Mouse (Mus musculus): ENCODE measurements around the gene Cbfa2t3. TPM values are rescaled to one million over a fixed set of nuclear protein-coding genes. Genes with fewer than 3 reads are reported as not detected.
A peak's percentile ranks its signal among the peaks of the same experiment; 100 is the strongest.

Gene Cbfa2t3
- polyA plus RNA-seq (2014; fragmentation: Nextera tagmentation; extraction: Ambion mirVana) = 6.0 and 7.0 TPM in 2 replicates

DNA sequence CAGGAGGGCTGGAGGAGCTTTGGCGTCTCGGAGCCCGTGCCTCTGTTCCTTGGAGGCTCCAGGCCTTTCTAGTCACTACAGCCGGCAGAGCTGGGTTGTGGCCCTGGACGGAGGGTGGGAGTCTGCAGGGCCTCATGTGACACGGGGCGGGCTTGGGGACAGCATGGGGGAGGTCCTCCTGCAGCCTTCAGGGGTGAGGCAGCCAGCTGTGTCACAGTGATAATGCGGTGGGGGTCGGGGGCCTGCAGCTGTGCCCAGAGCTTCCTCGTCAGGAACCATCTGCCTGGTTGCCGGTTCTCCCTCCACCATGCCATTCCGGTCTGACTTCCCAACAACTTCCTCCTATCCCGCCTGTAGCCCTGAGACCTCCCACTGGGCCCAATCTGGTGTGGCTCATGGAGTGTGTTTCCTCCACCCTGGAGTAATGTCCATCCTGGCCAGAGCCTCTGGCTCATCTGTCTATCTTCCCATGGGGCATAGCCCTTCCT lies at the start of gene Cbfa2t3:
TSS of gene Cbfa2t3 (minus strand) at position 105 of the 488 bp plus-strand sequence.
- no peak within 1 kb of the TSS for H3K9ac ChIP-seq (ENCODE audit: low read length)
- H3K4me1 ChIP-seq (replicated peaks; ENCODE audit: control insufficient read depth, insufficient read depth, low read length) = no peaks in the 10 kb centered on the region
- no peak within 1 kb of the TSS for H3K4me3 ChIP-seq (ENCODE audit: low read depth, low read length)
- H3K27ac ChIP-seq (ENCODE audit: low read depth, low read length) = no peak within 1 kb of the TSS
- no peaks in the 10 kb centered on the region for H3K9me3 ChIP-seq (ENCODE audit: control insufficient read depth, low read length)
- H3K4me2 ChIP-seq (ENCODE audit: low read depth, low read length, severe bottlenecking) = no peak within 1 kb of the TSS
- DNase-seq (ENCODE audit: low spot score) (peak; percentile 59), ATAC-seq (replicated peaks; ENCODE audit: low FRiP score) (no peak)
- WGBS = 71% methylated on average over 13 of the region's 13 CpGs
- no peaks in the 10 kb centered on the region for H3K27me3 ChIP-seq (ENCODE audit: control insufficient read depth, insufficient read depth, low read length)
- H3K36me3 ChIP-seq (ENCODE audit: control insufficient read depth, insufficient read depth, low read length) = no peaks in the 10 kb centered on the region

GRCm38 (mm10) chr8:122747825-122748224 lies 48.9 kb upstream of the Cbfa2t3 start:
- no peak overlapping the region for H3K4me2 ChIP-seq (ENCODE audit: low read depth, low read length, severe bottlenecking)
- DNase-seq (ENCODE audit: low spot score) (no peak), ATAC-seq (replicated peaks; ENCODE audit: low FRiP score) (no peak)
- no peak overlapping the region for H3K4me3 ChIP-seq (ENCODE audit: low read depth, low read length)
- WGBS = 100% methylated on average over 1 of the region's 1 CpGs
- H3K36me3 ChIP-seq (ENCODE audit: control insufficient read depth, insufficient read depth, low read length) = no peaks in the 10 kb centered on the region
- no peak overlapping the region for H3K27ac ChIP-seq (ENCODE audit: low read depth, low read length)
- H3K9me3 ChIP-seq (ENCODE audit: control insufficient read depth, low read length) = no peaks in the 10 kb centered on the region
- peaks cover 7% of the 10 kb centered on the region for H3K27me3 ChIP-seq (ENCODE audit: control insufficient read depth, insufficient read depth, low read length)
- peaks cover 20% of the 10 kb centered on the region for H3K4me1 ChIP-seq (replicated peaks; ENCODE audit: control insufficient read depth, insufficient read depth, low read length)
- no peak overlapping the region for H3K9ac ChIP-seq (ENCODE audit: low read length)

GRCm38 (mm10) chr8:122746439-122746838 lies 47.5 kb upstream of the Cbfa2t3 start:
- H3K4me2 ChIP-seq (ENCODE audit: low read depth, low read length, severe bottlenecking) = no peak overlapping the region
- WGBS = 50% methylated on average over 7 of the region's 7 CpGs
- peak overlapping the region; percentile 95 for H3K27ac ChIP-seq (ENCODE audit: low read depth, low read length)
- H3K36me3 ChIP-seq (ENCODE audit: control insufficient read depth, insufficient read depth, low read length) = no peaks in the 10 kb centered on the region
- H3K27me3 ChIP-seq (ENCODE audit: control insufficient read depth, insufficient read depth, low read length) = peaks cover 7% of the 10 kb centered on the region
- no peak overlapping the region for H3K4me3 ChIP-seq (ENCODE audit: low read depth, low read length)
- no peaks in the 10 kb centered on the region for H3K9me3 ChIP-seq (ENCODE audit: control insufficient read depth, low read length)
- peaks cover 23% of the 10 kb centered on the region for H3K4me1 ChIP-seq (replicated peaks; ENCODE audit: control insufficient read depth, insufficient read depth, low read length)
- DNase-seq (ENCODE audit: low spot score) (no peak), ATAC-seq (replicated peaks; ENCODE audit: low FRiP score) (no peak)
- no peak overlapping the region for H3K9ac ChIP-seq (ENCODE audit: low read length)

DNA sequence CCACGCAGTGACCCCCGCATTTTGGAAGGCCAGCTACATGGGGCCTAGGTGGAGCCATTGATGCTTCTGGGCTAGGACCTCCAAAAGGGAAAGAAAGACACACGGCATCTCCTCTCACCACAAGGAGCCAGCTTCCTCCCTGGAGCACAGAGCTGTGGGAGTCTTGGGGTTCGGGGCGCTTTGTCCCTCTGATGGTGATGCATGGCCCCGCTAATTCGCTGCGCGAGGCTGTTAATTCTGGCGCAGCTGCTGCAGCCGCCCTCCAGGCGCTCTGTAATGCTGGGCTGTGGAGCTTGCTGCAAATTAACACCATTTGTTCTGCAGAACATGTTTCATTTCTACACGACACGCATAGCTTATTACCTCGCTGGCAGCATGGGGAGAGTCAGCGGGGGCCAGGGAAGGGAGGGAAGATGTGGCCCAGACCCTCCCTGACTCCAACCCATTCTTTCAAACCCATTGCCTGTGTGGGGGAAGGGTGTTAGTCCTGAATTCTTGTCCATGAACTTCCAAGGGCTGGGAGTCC lies 46.9 kb upstream of the Cbfa2t3 start:
- DNase-seq (ENCODE audit: low spot score) (peak; percentile 72), ATAC-seq (replicated peaks; ENCODE audit: low FRiP score) (peak; percentile 76)
- Histone ChIP-seq H3K36me3 (ENCODE audit: control insufficient read depth, insufficient read depth, low read length) (no peaks in the 10 kb centered on the region), H3K9ac (ENCODE audit: low read length) (peak overlapping the region; percentile 41), H3K4me1 (replicated peaks; ENCODE audit: control insufficient read depth, insufficient read depth, low read length) (peaks cover 23% of the 10 kb centered on the region), H3K27me3 (ENCODE audit: control insufficient read depth, insufficient read depth, low read length) (peaks cover 7% of the 10 kb centered on the region), H3K4me2 (ENCODE audit: low read depth, low read length, severe bottlenecking) (peak overlapping the region; percentile 31; the same call in 1 of the 2 replicates), H3K9me3 (ENCODE audit: control insufficient read depth, low read length) (no peaks in the 10 kb centered on the region), H3K27ac (ENCODE audit: low read depth, low read length) (peak overlapping the region; percentile 95), H3K4me3 (ENCODE audit: low read depth, low read length) (no peak overlapping the region)
- WGBS = 8% methylated on average over 16 of the region's 16 CpGs

DNA sequence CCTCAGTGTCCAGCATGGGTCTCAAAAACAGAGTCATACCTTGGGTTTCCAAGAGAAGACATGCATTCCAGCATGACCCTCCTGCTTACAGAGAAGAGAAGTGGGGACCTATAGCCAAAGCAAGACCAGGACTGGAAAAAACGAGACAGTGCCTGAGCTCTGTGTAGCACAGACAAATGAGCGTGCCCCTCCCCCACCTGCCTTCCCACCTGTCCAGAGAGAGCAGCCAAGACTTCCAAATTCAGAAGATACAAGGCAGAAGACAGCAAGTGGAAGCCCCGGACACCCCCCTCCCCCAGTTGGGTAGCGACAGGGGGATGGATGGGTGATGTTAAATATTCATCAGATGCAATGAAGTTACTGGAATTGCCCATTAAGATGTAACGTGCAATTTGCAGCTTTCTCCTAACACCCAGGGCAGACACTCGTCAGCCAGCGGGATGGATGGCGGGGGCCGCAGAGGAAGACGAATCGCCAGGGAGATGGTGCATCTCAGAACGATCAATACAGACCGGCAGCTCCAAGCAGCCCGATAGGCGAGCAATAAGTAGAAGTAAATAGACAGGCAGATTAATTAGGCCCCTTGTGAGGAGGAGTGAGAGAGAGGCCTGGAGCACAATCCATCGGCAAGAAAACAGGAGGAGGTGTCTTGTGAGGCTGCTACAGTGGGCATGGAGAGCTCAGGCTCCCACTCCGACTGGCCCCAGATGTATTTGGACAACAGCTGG lies 46.3 kb upstream of the Cbfa2t3 start:
- H3K27ac ChIP-seq (ENCODE audit: low read depth, low read length) = peak overlapping the region; percentile 95
- no peaks in the 10 kb centered on the region for H3K36me3 ChIP-seq (ENCODE audit: control insufficient read depth, insufficient read depth, low read length)
- 22% methylated on average over 17 of the region's 17 CpGs for WGBS
- peaks cover 23% of the 10 kb centered on the region for H3K4me1 ChIP-seq (replicated peaks; ENCODE audit: control insufficient read depth, insufficient read depth, low read length)
- H3K27me3 ChIP-seq (ENCODE audit: control insufficient read depth, insufficient read depth, low read length) = peaks cover 8% of the 10 kb centered on the region
- H3K4me2 ChIP-seq (ENCODE audit: low read depth, low read length, severe bottlenecking) = peak overlapping the region; percentile 31
- no peak for DNase-seq (ENCODE audit: low spot score)
- peak; percentile 44 for ATAC-seq (replicated peaks; ENCODE audit: low FRiP score)
- H3K9me3 ChIP-seq (ENCODE audit: control insufficient read depth, low read length) = no peaks in the 10 kb centered on the region
- H3K4me3 ChIP-seq (ENCODE audit: low read depth, low read length) = no peak overlapping the region
- peak overlapping the region; percentile 41 for H3K9ac ChIP-seq (ENCODE audit: low read length)

DNA sequence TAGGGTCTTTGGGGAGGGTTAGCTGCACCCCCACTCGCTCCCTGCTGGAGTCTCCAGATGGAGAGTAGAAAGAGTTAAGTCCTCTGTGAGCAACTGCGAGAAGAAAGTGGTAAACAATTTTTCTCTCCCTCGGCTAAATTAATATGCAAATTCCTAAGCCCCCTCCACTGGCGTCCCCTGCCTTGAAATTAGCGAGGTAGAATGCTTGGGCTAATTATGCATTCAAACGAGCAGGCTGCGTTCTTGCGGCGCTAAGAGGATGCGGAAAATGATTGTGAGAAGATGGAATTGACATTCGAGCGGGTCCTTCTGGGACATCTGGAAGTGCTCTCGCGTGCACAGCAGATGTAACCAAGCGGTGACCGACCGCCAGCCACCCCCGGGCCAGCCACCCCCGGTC lies 43.6 kb upstream of the Cbfa2t3 start:
- no peak overlapping the region for H3K4me3 ChIP-seq (ENCODE audit: low read depth, low read length)
- peak overlapping the region; percentile 51 for H3K27ac ChIP-seq (ENCODE audit: low read depth, low read length)
- H3K27me3 ChIP-seq (ENCODE audit: control insufficient read depth, insufficient read depth, low read length) = peaks cover 8% of the 10 kb centered on the region
- DNase-seq (ENCODE audit: low spot score) (no peak), ATAC-seq (replicated peaks; ENCODE audit: low FRiP score) (peak; percentile 19; the same call in 1 of the 2 replicates)
- 10% methylated on average over 19 of the region's 19 CpGs for WGBS
- H3K4me1 ChIP-seq (replicated peaks; ENCODE audit: control insufficient read depth, insufficient read depth, low read length) = peaks cover 35% of the 10 kb centered on the region
- H3K4me2 ChIP-seq (ENCODE audit: low read depth, low read length, severe bottlenecking) = peak overlapping the region; percentile 19; the same call in 1 of the 2 replicates
- no peaks in the 10 kb centered on the region for H3K36me3 ChIP-seq (ENCODE audit: control insufficient read depth, insufficient read depth, low read length)
- H3K9me3 ChIP-seq (ENCODE audit: control insufficient read depth, low read length) = no peaks in the 10 kb centered on the region
- peak overlapping the region; percentile 43; the same call in 1 of the 2 replicates for H3K9ac ChIP-seq (ENCODE audit: low read length)

- no peak overlapping the region for H3K4me2 ChIP-seq (ENCODE audit: low read depth, low read length, severe bottlenecking)
- H3K9ac ChIP-seq (ENCODE audit: low read length) = no peak overlapping the region
- no peak for ATAC-seq (replicated peaks; ENCODE audit: low FRiP score)
- 21% methylated on average over 11 of the region's 11 CpGs for WGBS
- peaks cover 19% of the 10 kb centered on the region for H3K4me1 ChIP-seq (replicated peaks; ENCODE audit: control insufficient read depth, insufficient read depth, low read length)
- no peaks in the 10 kb centered on the region for H3K36me3 ChIP-seq (ENCODE audit: control insufficient read depth, insufficient read depth, low read length)
- 0 out of 2 replicates have a peak overlapping the region, but pooled peaks have one; percentile 46 for H3K27ac ChIP-seq (ENCODE audit: low read depth, low read length)
- no peak overlapping the region for H3K4me3 ChIP-seq (ENCODE audit: low read depth, low read length)
- DNase-seq (ENCODE audit: low spot score) = no peak
- peaks cover 2% of the 10 kb centered on the region; the same call in 1 of the 2 replicates for H3K27me3 ChIP-seq (ENCODE audit: control insufficient read depth, insufficient read depth, low read length)
- no peaks in the 10 kb centered on the region for H3K9me3 ChIP-seq (ENCODE audit: control insufficient read depth, low read length)
These were observed 40.3 kb upstream of the Cbfa2t3 start for GRCm38 (mm10) chr8:122739102-122739725.

- no peak overlapping the region for H3K4me2 ChIP-seq (ENCODE audit: low read depth, low read length, severe bottlenecking)
- no peak for DNase-seq (ENCODE audit: low spot score)
- H3K36me3 ChIP-seq (ENCODE audit: control insufficient read depth, insufficient read depth, low read length) = no peaks in the 10 kb centered on the region
- H3K27me3 ChIP-seq (ENCODE audit: control insufficient read depth, insufficient read depth, low read length) = peaks cover 2% of the 10 kb centered on the region; the same call in 1 of the 2 replicates
- no peaks in the 10 kb centered on the region for H3K9me3 ChIP-seq (ENCODE audit: control insufficient read depth, low read length)
- H3K9ac ChIP-seq (ENCODE audit: low read length) = no peak overlapping the region
- no peak overlapping the region for H3K27ac ChIP-seq (ENCODE audit: low read depth, low read length)
- 70% methylated on average over 6 of the region's 6 CpGs for WGBS
- no peak for ATAC-seq (replicated peaks; ENCODE audit: low FRiP score)
- peaks cover 19% of the 10 kb centered on the region for H3K4me1 ChIP-seq (replicated peaks; ENCODE audit: control insufficient read depth, insufficient read depth, low read length)
- H3K4me3 ChIP-seq (ENCODE audit: low read depth, low read length) = no peak overlapping the region
These were observed 39.0 kb upstream of the Cbfa2t3 start for GRCm38 (mm10) chr8:122737886-122738285.
